Mouse (Mus musculus) liver, adult 2 months (tissue): ENCODE data around the gene Mrpl30. TPM values are rescaled to one million over a fixed set of nuclear protein-coding genes. Genes with fewer than 3 reads are reported as not detected.

Source experiments
- DNase-seq: peaks from one replicate; pipeline ENCODE4 v3.0.0-alpha.2; 2011; ENCODE audit warnings: low read depth, low spot score; ENCODE audit errors: extremely low read depth
- H3K27ac ChIP-seq: fragments of 200-500 bp; replicated peaks from 2 replicates; pipeline ENCODE4 v1.5.1; 2012; ENCODE audit warnings: low read depth, mild to moderate bottlenecking, control low read depth, inconsistent platforms, low read length; ENCODE audit not compliant: insufficient read depth
- H3K27me3 ChIP-seq: fragments of 200-500 bp; 2 replicates; pipeline ENCODE4 v1.6.1; 2012; ENCODE audit warnings: mild to moderate bottlenecking, moderate library complexity, low read length, inconsistent platforms; ENCODE audit not compliant: control insufficient read depth, insufficient read depth
- H3K36me3 ChIP-seq: fragments of 200-500 bp; 2 replicates; pipeline ENCODE4 v1.6.1; 2012; ENCODE audit warnings: low read length, inconsistent platforms; ENCODE audit not compliant: control insufficient read depth, insufficient read depth
- H3K4me1 ChIP-seq: fragments of 200-500 bp; 2 replicates; pipeline ENCODE4 v1.6.1; 2011; ENCODE audit warnings: low read length; ENCODE audit not compliant: control insufficient read depth, insufficient read depth
- H3K4me3 ChIP-seq: fragments of 200-500 bp; 2 replicates; pipeline ENCODE4 v1.5.1; 2011; ENCODE audit warnings: low read depth, mild to moderate bottlenecking, control low read depth, low read length, moderate library complexity; ENCODE audit not compliant: insufficient read depth
- H3K79me2 ChIP-seq: fragments of 200-500 bp; 2 replicates; pipeline ENCODE4 v1.6.1; 2012; ENCODE audit warnings: inconsistent platforms, mild to moderate bottlenecking, low read length, moderate library complexity; ENCODE audit not compliant: control insufficient read depth, insufficient read depth
- H3K9ac ChIP-seq: fragments of 200-500 bp; 2 replicates; pipeline ENCODE4 v1.6.1; 2012; ENCODE audit warnings: low read depth, mild to moderate bottlenecking, control low read depth, inconsistent platforms, low read length
- CTCF ChIP-seq: fragments of 200-500 bp; IDR thresholded peaks from 2 replicates; pipeline ENCODE4 v1.5.1; 2011; ENCODE audit warnings: low read depth, low read length, control low read depth
- POLR2A ChIP-seq: fragments of 200-500 bp; IDR thresholded peaks from 2 replicates; pipeline ENCODE4 v1.6.1; 2011; ENCODE audit warnings: low read length, control low read depth; ENCODE audit not compliant: insufficient read depth; ENCODE audit errors: extremely low read depth
- WGBS: fragments of 180-500 bp; shearing (Covaris S2); methylation state at CpG from one replicate; pipeline ENCODE4 v1.1.7; 2018; 5-methylcytosine and 5-hydroxymethylcytosine counted together
- polyA plus RNA-seq: library from polyadenylated mRNA; depleted of rRNA; stranded (reverse); fragments of >200 nt; gene quantifications from 2 replicates; pipeline ENCODE4 v1.2.3, GENCODE M21; 2012; rRNA removed
- total RNA-seq: library from RNA; depleted of rRNA; stranded (reverse); fragments of >200 nt; gene quantifications from 2 replicates; pipeline ENCODE4 v1.2.3, GENCODE M21; 2014; rRNA removed

The Mrpl30 gene
- total and polyA plus RNA-seq, 2 experiments: 65.0 to 111 TPM

DNA sequence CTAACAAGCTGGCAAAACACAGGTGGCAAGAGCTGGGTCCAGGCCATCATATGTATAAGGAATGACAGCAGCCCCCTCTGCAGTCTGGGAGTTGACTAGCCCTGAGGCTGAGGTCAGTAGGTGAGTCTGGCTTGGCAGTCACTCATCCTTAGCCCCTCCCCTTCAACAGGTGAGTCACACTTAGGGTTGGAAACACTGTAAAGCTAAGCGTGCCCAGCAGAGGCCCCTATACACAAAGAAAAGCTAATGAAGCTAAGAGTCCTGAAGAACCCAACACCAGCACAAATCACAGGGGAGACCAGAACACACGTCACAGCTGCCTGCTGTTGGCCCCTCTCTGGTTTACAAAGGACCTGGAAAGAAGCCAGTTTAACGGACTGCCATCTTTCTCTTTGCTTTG is 41.5 kb downstream of the Mrpl30 start:
- no peaks in the 10 kb centered on the region for H3K79me2 ChIP-seq
- no peaks in the 10 kb centered on the region for H3K27me3 ChIP-seq
- no peaks in the 10 kb centered on the region for H3K4me1 ChIP-seq
- TF ChIP-seq CTCF (no peak), POLR2A (no peak)
- no peak overlapping the region for H3K27ac ChIP-seq
- no peak overlapping the region for H3K9ac ChIP-seq
- H3K4me3 ChIP-seq: no peak overlapping the region
- DNase-seq: no peak
- H3K36me3 ChIP-seq: no peaks in the 10 kb centered on the region
- WGBS: 29% methylated on average over 3 of the region's 3 CpGs

Other genes with a start within 250 kb of the Mrpl30 start
- 0.07 and 0.09 TPM in 2 replicates for gene 2010300C02Rik, start 170.4 kb upstream of the Mrpl30 start, total RNA-seq
- gene 2010300C02Rik, start 170.4 kb upstream of the Mrpl30 start, polyA plus RNA-seq: 0.04 and 0.06 TPM in 2 replicates
- gene Tsga10, start 24.0 kb upstream of the Mrpl30 start, total RNA-seq: 1.2 and 1.4 TPM in 2 replicates
- 0.24 and 0.30 TPM in 2 replicates for gene Tsga10, start 24.0 kb upstream of the Mrpl30 start, polyA plus RNA-seq
- 10.2 and 10.3 TPM in 2 replicates for gene Lipt1, start 18.7 kb upstream of the Mrpl30 start, total RNA-seq
- gene Lipt1, start 18.7 kb upstream of the Mrpl30 start, polyA plus RNA-seq: 2.2 and 3.1 TPM in 2 replicates
- gene Mitd1, start 66 bp upstream of the Mrpl30 start, total RNA-seq: 8.6 and 10.7 TPM in 2 replicates
- 3.5 and 4.6 TPM in 2 replicates for gene Mitd1, start 66 bp upstream of the Mrpl30 start, polyA plus RNA-seq
- not detected in 2 replicates for gene Lyg2, start 26.0 kb downstream of the Mrpl30 start, total RNA-seq
- gene Lyg2, start 26.0 kb downstream of the Mrpl30 start, polyA plus RNA-seq: not detected in 2 replicates
- gene Lyg1, start 67.3 kb downstream of the Mrpl30 start, total RNA-seq: not detected in 2 replicates
- gene Lyg1, start 67.3 kb downstream of the Mrpl30 start, polyA plus RNA-seq: not detected in 2 replicates
- gene Txndc9, start 107.4 kb downstream of the Mrpl30 start, total RNA-seq: 22.7 and 33.8 TPM in 2 replicates
- gene Txndc9, start 107.4 kb downstream of the Mrpl30 start, polyA plus RNA-seq: 4.9 and 6.7 TPM in 2 replicates
- 17.1 and 18.9 TPM in 2 replicates for gene Eif5b, start 107.5 kb downstream of the Mrpl30 start, total RNA-seq
- gene Eif5b, start 107.5 kb downstream of the Mrpl30 start, polyA plus RNA-seq: 3.4 and 4.1 TPM in 2 replicates
- gene Rev1, start 239.3 kb downstream of the Mrpl30 start, total RNA-seq: 18.3 and 20.1 TPM in 2 replicates
- gene Rev1, start 239.3 kb downstream of the Mrpl30 start, polyA plus RNA-seq: 4.1 and 6.9 TPM in 2 replicates